Mouse (Mus musculus) forebrain, embryonic 11.5 days (tissue): ENCODE results near the gene Eral1. TPM values are rescaled to one million over a fixed set of nuclear protein-coding genes. Genes with fewer than 3 reads are reported as not detected.
A peak's percentile ranks its signal among the peaks of the same experiment; 100 is the strongest.

Experiments used
- ATAC-seq: fragments of 200-750 bp; cut with Nextera tagmentation; replicated peaks from 2 replicates; pipeline ENCODE4 v1.8.0; 2017; ENCODE audit warnings: moderate TSS enrichment; ENCODE audit not compliant: low FRiP score
- DNase-seq: peaks from one replicate; pipeline ENCODE4 v3.0.0-alpha.2; 2017; ENCODE audit warnings: low spot score
- H3K27ac ChIP-seq: fragments of 300-500 bp; sonication (generic); 2 replicates; pipeline ENCODE4 v1.5.1; 2014; ENCODE audit warnings: low read depth, low read length
- H3K27me3 ChIP-seq: fragments of 300-500 bp; sonication (generic); 2 replicates; pipeline ENCODE4 v1.6.1; 2014; ENCODE audit warnings: mild to moderate bottlenecking, low read length, mixed read lengths; ENCODE audit not compliant: control insufficient read depth, insufficient read depth
- H3K36me3 ChIP-seq: fragments of 300-500 bp; sonication (generic); 2 replicates; pipeline ENCODE4 v1.6.1; 2014; ENCODE audit warnings: mild to moderate bottlenecking, low read length, moderate library complexity, mixed read lengths; ENCODE audit not compliant: control insufficient read depth, insufficient read depth
- H3K4me1 ChIP-seq: fragments of 300-500 bp; sonication (generic); replicated peaks from 2 replicates; pipeline ENCODE4 v1.6.1; 2014; ENCODE audit warnings: low read length, mixed read lengths; ENCODE audit not compliant: control insufficient read depth, insufficient read depth
- H3K4me2 ChIP-seq: fragments of 300-500 bp; sonication (generic); 2 replicates; pipeline ENCODE4 v1.6.1; 2014; ENCODE audit warnings: low read depth, mild to moderate bottlenecking, low read length, moderate library complexity, mixed read lengths; ENCODE audit not compliant: severe bottlenecking
- H3K4me3 ChIP-seq: fragments of 300-500 bp; sonication (generic); 2 replicates; pipeline ENCODE4 v1.5.1; 2014; ENCODE audit warnings: low read depth, low read length
- H3K9ac ChIP-seq: fragments of 300-500 bp; sonication (generic); 2 replicates; pipeline ENCODE4 v1.6.1; 2014; ENCODE audit warnings: low read length
- H3K9me3 ChIP-seq: fragments of 300-500 bp; sonication (generic); 2 replicates; pipeline ENCODE4 v1.6.1; 2016; ENCODE audit warnings: low read length, mixed read lengths; ENCODE audit not compliant: control insufficient read depth
- WGBS: fragments of 180-500 bp; shearing (Covaris S2); extraction: QIAGEN DNeasy Blood & Tissue Kit; methylation state at CpG from one replicate; pipeline ENCODE4 v1.1.7; 2014; 5-methylcytosine and 5-hydroxymethylcytosine counted together
- polyA plus RNA-seq: library from polyadenylated mRNA; unstranded; fragments of >200 nt; fragmentation: Nextera tagmentation; extraction: Ambion mirVana; gene quantifications from 2 replicates; pipeline ENCODE4 v1.2.1, GENCODE M21; 2014

Eral1 gene
- polyA plus RNA-seq, 1 experiment from 2014 or later, result 39.4 TPM

- Histone ChIP-seq H3K27me3 (no peaks in the 10 kb centered on the region), H3K4me2 (0 out of 2 replicates have a peak overlapping the region, but pooled peaks have one; percentile 31), H3K4me1 (peaks cover 5% of the 10 kb centered on the region), H3K9me3 (no peaks in the 10 kb centered on the region), H3K27ac (no peak overlapping the region), H3K9ac (peak overlapping the region; percentile 35), H3K4me3 (no peak overlapping the region), H3K36me3 (no peaks in the 10 kb centered on the region)
- DNase-seq (no peak), ATAC-seq (no peak)
- WGBS, result 38% methylated on average over 3 of the region's 3 CpGs
Observed at GRCm38 (mm10) chr11:78097077-78097476, 16.9 kb upstream of the Eral1 start.

GRCm38 (mm10) chr11:78095144-78095516 is 14.9 kb upstream of the Eral1 start:
- DNase-seq (no peak), ATAC-seq (no peak)
- WGBS, result 33% methylated on average over 5 of the region's 5 CpGs
- Histone ChIP-seq H3K9ac (peak overlapping the region; percentile 84), H3K4me1 (peaks cover 5% of the 10 kb centered on the region), H3K27ac (0 out of 2 replicates have a peak overlapping the region, but pooled peaks have one; percentile 18), H3K9me3 (no peaks in the 10 kb centered on the region), H3K36me3 (no peaks in the 10 kb centered on the region), H3K4me3 (peak overlapping the region; percentile 83), H3K4me2 (peak overlapping the region; percentile 83), H3K27me3 (no peaks in the 10 kb centered on the region)

GRCm38 (mm10) chr11:78094504-78095143 is 14.4 kb upstream of the Eral1 start, which contains the start of gene Fam222b:
TSS of gene Fam222b (plus strand) at chr11:78094660.
- peak within 1 kb of the TSS; percentile 83 for H3K4me3 ChIP-seq
- under 1% methylated on average over 38 of the region's 38 CpGs for WGBS
- peaks cover 5% of the 10 kb centered on the region for H3K4me1 ChIP-seq
- H3K9ac ChIP-seq, result peak within 1 kb of the TSS; percentile 84
- peak within 1 kb of the TSS; percentile 83 for H3K4me2 ChIP-seq
- H3K27ac ChIP-seq, result 0 out of 2 replicates have a peak within 1 kb of the TSS, but pooled peaks have one; percentile 18
- H3K27me3 ChIP-seq, result no peaks in the 10 kb centered on the region
- peak; percentile 94 for ATAC-seq
- DNase-seq, result peak; percentile 96
- no peaks in the 10 kb centered on the region for H3K9me3 ChIP-seq
- no peaks in the 10 kb centered on the region for H3K36me3 ChIP-seq

- Histone ChIP-seq H3K36me3 (no peaks in the 10 kb centered on the region), H3K4me2 (peak overlapping the region; percentile 83; the same call in 1 of the 2 replicates), H3K4me1 (peaks cover 5% of the 10 kb centered on the region), H3K27ac (no peak overlapping the region), H3K4me3 (peak overlapping the region; percentile 83), H3K27me3 (no peaks in the 10 kb centered on the region), H3K9ac (peak overlapping the region; percentile 84), H3K9me3 (no peaks in the 10 kb centered on the region)
- ATAC-seq, result no peak
- no peak for DNase-seq
- 57% methylated on average over 11 of the region's 11 CpGs for WGBS
Observed at GRCm38 (mm10) chr11:78094137-78094503, 13.9 kb upstream of the Eral1 start.

GRCm38 (mm10) chr11:78087756-78088281 is 7.6 kb upstream of the Eral1 start:
- no peak for DNase-seq
- Histone ChIP-seq H3K4me3 (no peak overlapping the region), H3K27ac (no peak overlapping the region), H3K27me3 (no peaks in the 10 kb centered on the region), H3K4me1 (no peaks in the 10 kb centered on the region), H3K4me2 (no peak overlapping the region), H3K9ac (no peak overlapping the region), H3K36me3 (no peaks in the 10 kb centered on the region), H3K9me3 (no peaks in the 10 kb centered on the region)
- WGBS, result 80% methylated on average over 5 of the region's 5 CpGs
- ATAC-seq, result no peak

- Histone ChIP-seq H3K4me3 (no peak overlapping the region), H3K9ac (no peak overlapping the region), H3K9me3 (no peaks in the 10 kb centered on the region), H3K27ac (no peak overlapping the region), H3K27me3 (no peaks in the 10 kb centered on the region), H3K4me2 (no peak overlapping the region), H3K36me3 (no peaks in the 10 kb centered on the region), H3K4me1 (no peaks in the 10 kb centered on the region)
- DNase-seq (no peak), ATAC-seq (no peak)
- 81% methylated on average over 4 of the region's 4 CpGs for whole genome bisulfite sequencing
Observed at GRCm38 (mm10) chr11:78086925-78087479, 6.8 kb upstream of the Eral1 start.

GRCm38 (mm10) chr11:78083595-78083994 is 3.4 kb upstream of the Eral1 start:
- DNase-seq, result no peak
- Histone ChIP-seq H3K27me3 (no peaks in the 10 kb centered on the region), H3K9me3 (no peaks in the 10 kb centered on the region), H3K4me1 (no peaks in the 10 kb centered on the region), H3K4me2 (no peak overlapping the region), H3K36me3 (no peaks in the 10 kb centered on the region), H3K27ac (no peak overlapping the region), H3K9ac (no peak overlapping the region), H3K4me3 (no peak overlapping the region)
- 47% methylated on average over 1 of the region's 1 CpGs for WGBS
- no peak for ATAC-seq

- no peak for ATAC-seq
- 89% methylated on average over 4 of the region's 4 CpGs for WGBS
Observed at GRCm38 (mm10) chr11:78074666-78075065, 5.5 kb downstream of the Eral1 start.

More at GRCm38 (mm10) chr11:78074666-78075065, 5.5 kb downstream of the Eral1 start:
- Histone ChIP-seq H3K4me2 (no peak overlapping the region), H3K27me3 (no peaks in the 10 kb centered on the region), H3K4me1 (no peaks in the 10 kb centered on the region), H3K27ac (no peak overlapping the region), H3K4me3 (no peak overlapping the region), H3K36me3 (peaks cover 5% of the 10 kb centered on the region; the same call in 1 of the 2 replicates), H3K9ac (no peak overlapping the region), H3K9me3 (no peaks in the 10 kb centered on the region)
- no peak for DNase-seq
